Mouse (Mus musculus): ENCODE results near the gene Cd2bp2. TPM values are rescaled to one million over a fixed set of nuclear protein-coding genes. Genes with fewer than 3 reads are reported as not detected.

Cd2bp2 gene
- polyA plus RNA-seq, 1 experiment, result 33.6 TPM

- no peak overlapping the region for H3K27ac ChIP-seq (ENCODE audit: insufficient read depth, low read depth, low read length)
- H3K36me3 ChIP-seq (ENCODE audit: control insufficient read depth, insufficient read depth, low read length), result no peaks in the 10 kb centered on the region
- TF ChIP-seq POLR2A (IDR thresholded peaks at IDR 0.05; ENCODE audit: low read depth, low read length), result no peak
- H3K4me1 ChIP-seq (ENCODE audit: control insufficient read depth, insufficient read depth, low read length), result no peaks in the 10 kb centered on the region
- no peak overlapping the region for H3K4me3 ChIP-seq (ENCODE audit: insufficient read depth, low read depth, low read length)
- 72% methylated on average over 3 of the region's 3 CpGs for WGBS
- no peaks in the 10 kb centered on the region for H3K27me3 ChIP-seq (replicated peaks; ENCODE audit: control insufficient read depth, insufficient read depth, low read length)
- no peak for DNase-seq
These were observed 47.9 kb downstream of the Cd2bp2 start for GRCm38 (mm10) chr7:127147901-127148300.

- Histone ChIP-seq H3K4me3 (ENCODE audit: insufficient read depth, low read depth, low read length) (no peak overlapping the region), H3K27ac (ENCODE audit: insufficient read depth, low read depth, low read length) (no peak overlapping the region), H3K27me3 (replicated peaks; ENCODE audit: control insufficient read depth, insufficient read depth, low read length) (no peaks in the 10 kb centered on the region), H3K36me3 (ENCODE audit: control insufficient read depth, insufficient read depth, low read length) (no peaks in the 10 kb centered on the region), H3K4me1 (ENCODE audit: control insufficient read depth, insufficient read depth, low read length) (no peaks in the 10 kb centered on the region)
- TF ChIP-seq POLR2A (IDR thresholded peaks at IDR 0.05; ENCODE audit: low read depth, low read length) (no peak), CTCF (conservative IDR thresholded peaks at IDR 0.05; ENCODE audit: insufficient read depth, insufficient read length, low read depth, low read length) (no peak)
- DNase-seq, result no peak
- WGBS, result 75% methylated on average over 2 of the region's 2 CpGs
These were observed 49.6 kb downstream of the Cd2bp2 start for GRCm38 (mm10) chr7:127146267-127146603.

- H3K36me3 ChIP-seq (ENCODE audit: control insufficient read depth, insufficient read depth, low read length), result no peaks in the 10 kb centered on the region
- no peak for TF ChIP-seq CTCF (conservative IDR thresholded peaks at IDR 0.05; ENCODE audit: insufficient read depth, insufficient read length, low read depth, low read length)
- no peak for TF ChIP-seq POLR2A (IDR thresholded peaks at IDR 0.05; ENCODE audit: low read depth, low read length)
- H3K27ac ChIP-seq (ENCODE audit: insufficient read depth, low read depth, low read length), result no peak overlapping the region
- 62% methylated on average over 9 of the region's 9 CpGs for WGBS
- no peak for DNase-seq
- no peak overlapping the region for H3K4me3 ChIP-seq (ENCODE audit: insufficient read depth, low read depth, low read length)
- no peaks in the 10 kb centered on the region for H3K4me1 ChIP-seq (ENCODE audit: control insufficient read depth, insufficient read depth, low read length)
- H3K27me3 ChIP-seq (replicated peaks; ENCODE audit: control insufficient read depth, insufficient read depth, low read length), result no peaks in the 10 kb centered on the region
These were observed 50.2 kb downstream of the Cd2bp2 start for GRCm38 (mm10) chr7:127145387-127146266.

- H3K36me3 ChIP-seq (ENCODE audit: control insufficient read depth, insufficient read depth, low read length), result no peaks in the 10 kb centered on the region
- WGBS, result 87% methylated on average over 7 of the region's 7 CpGs
- TF ChIP-seq CTCF (conservative IDR thresholded peaks at IDR 0.05; ENCODE audit: insufficient read depth, insufficient read length, low read depth, low read length) (no peak), POLR2A (IDR thresholded peaks at IDR 0.05; ENCODE audit: low read depth, low read length) (no peak)
- no peaks in the 10 kb centered on the region for H3K27me3 ChIP-seq (replicated peaks; ENCODE audit: control insufficient read depth, insufficient read depth, low read length)
- no peak for DNase-seq
- H3K4me3 ChIP-seq (ENCODE audit: insufficient read depth, low read depth, low read length), result no peak overlapping the region
- no peaks in the 10 kb centered on the region for H3K4me1 ChIP-seq (ENCODE audit: control insufficient read depth, insufficient read depth, low read length)
- H3K27ac ChIP-seq (ENCODE audit: insufficient read depth, low read depth, low read length), result no peak overlapping the region
These were observed 51.4 kb downstream of the Cd2bp2 start for GRCm38 (mm10) chr7:127144412-127144811.

- Histone ChIP-seq H3K4me1 (ENCODE audit: control insufficient read depth, insufficient read depth, low read length) (no peaks in the 10 kb centered on the region), H3K4me3 (ENCODE audit: insufficient read depth, low read depth, low read length) (no peak overlapping the region), H3K27ac (ENCODE audit: insufficient read depth, low read depth, low read length) (no peak overlapping the region), H3K36me3 (ENCODE audit: control insufficient read depth, insufficient read depth, low read length) (no peaks in the 10 kb centered on the region), H3K27me3 (replicated peaks; ENCODE audit: control insufficient read depth, insufficient read depth, low read length) (no peaks in the 10 kb centered on the region)
- no peak for TF ChIP-seq POLR2A (IDR thresholded peaks at IDR 0.05; ENCODE audit: low read depth, low read length)
- no peak for TF ChIP-seq CTCF (conservative IDR thresholded peaks at IDR 0.05; ENCODE audit: insufficient read depth, insufficient read length, low read depth, low read length)
- 85% methylated on average over 4 of the region's 4 CpGs for WGBS
- DNase-seq, result no peak
These were observed 53.2 kb downstream of the Cd2bp2 start for GRCm38 (mm10) chr7:127142666-127143065.

- no peak overlapping the region for H3K27ac ChIP-seq (ENCODE audit: insufficient read depth, low read depth, low read length)
- no peaks in the 10 kb centered on the region for H3K4me1 ChIP-seq (ENCODE audit: control insufficient read depth, insufficient read depth, low read length)
- no peaks in the 10 kb centered on the region for H3K36me3 ChIP-seq (ENCODE audit: control insufficient read depth, insufficient read depth, low read length)
- WGBS, result 63% methylated on average over 2 of the region's 2 CpGs
- DNase-seq, result no peak
- TF ChIP-seq POLR2A (IDR thresholded peaks at IDR 0.05; ENCODE audit: low read depth, low read length), result no peak
- H3K27me3 ChIP-seq (replicated peaks; ENCODE audit: control insufficient read depth, insufficient read depth, low read length), result no peaks in the 10 kb centered on the region
- H3K4me3 ChIP-seq (ENCODE audit: insufficient read depth, low read depth, low read length), result no peak overlapping the region
These were observed 53.6 kb downstream of the Cd2bp2 start for GRCm38 (mm10) chr7:127142214-127142613.

Other genes with a start within 250 kb of the Cd2bp2 start
- 0.19 TPM in 1 of 2 replicates, not detected in the other for gene Asphd1, start 246.5 kb downstream of the Cd2bp2 start, polyA plus RNA-seq (2012; rRNA removed)
- 1.2 and 1.4 TPM in 2 replicates for gene Sez6l2, start 245.5 kb downstream of the Cd2bp2 start, polyA plus RNA-seq (2012; rRNA removed)
- 237 and 284 TPM in 2 replicates for gene Cdipt, start 220.1 kb downstream of the Cd2bp2 start, polyA plus RNA-seq (2012; rRNA removed)
- gene Cdiptos, start 220.0 kb downstream of the Cd2bp2 start, polyA plus RNA-seq (2012; rRNA removed), result 0.74 and 1.1 TPM in 2 replicates
- gene Mvp, start 181.4 kb downstream of the Cd2bp2 start, polyA plus RNA-seq (2012; rRNA removed), result 56.9 and 66.9 TPM in 2 replicates
- gene Pagr1b, start 179.6 kb downstream of the Cd2bp2 start, polyA plus RNA-seq (2012; rRNA removed), result 0.91 and 1.3 TPM in 2 replicates
- gene Pagr1a, start 178.7 kb downstream of the Cd2bp2 start, polyA plus RNA-seq (2012; rRNA removed), result 2.8 and 17.6 TPM in 2 replicates
- 21.2 and 28.9 TPM in 2 replicates for gene Gm42742, start 175.0 kb downstream of the Cd2bp2 start, polyA plus RNA-seq (2012; rRNA removed)
- gene Prrt2, start 174.8 kb downstream of the Cd2bp2 start, polyA plus RNA-seq (2012; rRNA removed), result 3.6 and 4.6 TPM in 2 replicates
- gene Maz, start 169.0 kb downstream of the Cd2bp2 start, polyA plus RNA-seq (2012; rRNA removed), result 97.9 and 115 TPM in 2 replicates
- 0.67 and 0.73 TPM in 2 replicates for gene Kif22, start 153.6 kb downstream of the Cd2bp2 start, polyA plus RNA-seq (2012; rRNA removed)
- gene Zg16, start 108.7 kb downstream of the Cd2bp2 start, polyA plus RNA-seq (2012; rRNA removed), result not detected in 2 replicates
- gene AI467606, start 104.7 kb downstream of the Cd2bp2 start, polyA plus RNA-seq (2012; rRNA removed), result 4.2 and 7.7 TPM in 2 replicates
- gene Qprt, start 73.8 kb downstream of the Cd2bp2 start, polyA plus RNA-seq (2012; rRNA removed), result 127 and 137 TPM in 2 replicates
- gene Spn, start 58.2 kb downstream of the Cd2bp2 start, polyA plus RNA-seq (2012; rRNA removed), result 2.7 and 5.2 TPM in 2 replicates
- gene Tbc1d10b, start 12.4 kb upstream of the Cd2bp2 start, polyA plus RNA-seq (2012; rRNA removed), result 26.8 and 28.5 TPM in 2 replicates
- gene Mylpf, start 12.8 kb upstream of the Cd2bp2 start, polyA plus RNA-seq (2012; rRNA removed), result 0.33 and 90.1 TPM in 2 replicates
- gene Zfp553, start 37.0 kb upstream of the Cd2bp2 start, polyA plus RNA-seq (2012; rRNA removed), result 7.9 and 9.6 TPM in 2 replicates
- gene Sept1, start 37.1 kb upstream of the Cd2bp2 start, polyA plus RNA-seq (2012; rRNA removed), result 24.1 and 38.4 TPM in 2 replicates
- gene Zfp771, start 48.2 kb upstream of the Cd2bp2 start, polyA plus RNA-seq (2012; rRNA removed), result 48.4 and 85.5 TPM in 2 replicates
- 68.9 and 70.5 TPM in 2 replicates for gene Dctpp1, start 64.7 kb upstream of the Cd2bp2 start, polyA plus RNA-seq (2012; rRNA removed)
- 153 and 156 TPM in 2 replicates for gene Sephs2, start 78.0 kb upstream of the Cd2bp2 start, polyA plus RNA-seq (2012; rRNA removed)
- gene Itgal, start 100.2 kb upstream of the Cd2bp2 start, polyA plus RNA-seq (2012; rRNA removed), result 2.9 and 7.2 TPM in 2 replicates
- gene Zfp768, start 149.5 kb upstream of the Cd2bp2 start, polyA plus RNA-seq (2012; rRNA removed), result 36.7 and 52.0 TPM in 2 replicates
- 6.5 and 7.2 TPM in 2 replicates for gene Zfp747, start 180.0 kb upstream of the Cd2bp2 start, polyA plus RNA-seq (2012; rRNA removed)
- 3.3 and 3.4 TPM in 2 replicates for gene 9130019O22Rik, start 191.1 kb upstream of the Cd2bp2 start, polyA plus RNA-seq (2012; rRNA removed)
- 5.5 and 7.4 TPM in 2 replicates for gene E430018J23Rik, start 197.6 kb upstream of the Cd2bp2 start, polyA plus RNA-seq (2012; rRNA removed)
- gene Zfp764, start 210.8 kb upstream of the Cd2bp2 start, polyA plus RNA-seq (2012; rRNA removed), result 6.2 and 6.6 TPM in 2 replicates
- gene Zfp688, start 226.0 kb upstream of the Cd2bp2 start, polyA plus RNA-seq (2012; rRNA removed), result 19.1 TPM in 2 replicates

Data from kidney, adult 2 months (tissue).